Mouse (Mus musculus) left cerebral cortex, adult 18-20 months (tissue): ENCODE measurements at regions not wholly inside any gene's neighbourhood (a gene's known extent, or its start where the extent isn't known, plus 50 kb on each side); places are given as distances from the start of the nearest gene placed in this dataset.

Experiments
- DNase-seq, 2 experiments: peaks; one replicate each; pipeline ENCODE4 v3.0.0; 2021 to 2022; ENCODE audit warnings: low spot score in 2 of 2, mixed read lengths in 1 of 2

GRCm38 (mm10) chr16:29790064-29790463, 210.9 kb downstream of the Opa1 start:
- DNase-seq, result no peak

DNA sequence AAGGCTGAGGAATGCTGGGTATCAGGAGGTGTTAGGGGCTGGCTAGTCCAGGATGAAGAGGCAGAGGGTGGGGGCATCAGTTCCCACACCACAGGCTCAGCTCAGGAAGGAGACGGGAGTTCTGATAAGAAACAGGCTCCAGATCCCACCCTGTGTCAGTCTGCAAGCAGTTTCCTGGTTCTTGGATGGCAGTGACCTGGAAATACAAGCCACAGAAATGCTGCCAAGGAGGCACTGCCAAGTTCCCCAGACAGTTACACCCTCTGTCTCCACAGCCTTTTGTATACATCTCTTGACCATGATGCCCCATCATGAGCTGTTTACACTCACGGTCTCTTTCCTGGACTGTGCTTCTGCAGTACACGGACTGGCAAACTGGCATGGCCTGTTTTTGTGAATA, 220.1 kb downstream of the Opa1 start:
- no peak for DNase-seq

GRCm38 (mm10) chr16:29799893-29800292, 220.8 kb downstream of the Opa1 start:
- no peak for DNase-seq

DNA sequence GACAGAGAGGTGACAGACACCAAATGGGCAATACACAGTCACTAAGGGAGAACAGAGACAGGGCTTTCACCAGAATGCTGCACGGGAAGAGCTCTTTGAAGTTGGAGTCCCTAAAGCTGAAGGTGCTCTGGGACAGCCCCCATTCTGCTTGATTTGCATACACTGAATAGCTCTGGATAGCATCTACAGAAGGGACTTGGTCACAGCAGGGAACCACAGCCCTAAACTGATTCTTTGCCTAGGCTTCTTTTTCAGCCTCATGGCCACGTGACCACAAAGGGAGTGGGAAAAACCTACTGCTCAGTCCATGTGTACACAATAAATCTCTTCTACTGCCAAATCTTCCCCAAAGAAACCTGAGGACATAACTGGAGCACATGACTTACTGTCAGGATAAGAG, 221.3 kb downstream of the Opa1 start:
- DNase-seq, result no peak

GRCm38 (mm10) chr16:29802085-29802484, 223.0 kb downstream of the Opa1 start:
- DNase-seq, result no peak

DNA sequence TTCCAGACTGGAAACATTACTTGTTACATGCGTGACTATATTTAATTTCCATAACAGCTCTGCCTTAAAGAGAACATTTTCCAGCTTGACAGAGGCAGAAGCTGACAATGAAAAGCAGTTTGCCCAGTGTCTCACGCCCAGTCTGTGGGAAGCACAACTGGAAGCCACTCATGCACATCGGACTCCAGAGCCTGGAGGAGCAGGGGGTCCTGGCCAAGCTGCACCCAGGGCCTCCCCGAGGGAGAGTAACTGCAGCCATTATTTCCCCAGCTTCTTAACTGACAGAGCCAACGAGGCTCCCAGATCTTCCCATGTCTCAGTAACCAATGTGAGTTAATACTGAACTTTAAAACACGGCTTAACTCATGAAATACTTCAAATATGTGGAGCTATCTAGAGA, 223.5 kb downstream of the Opa1 start:
- no peak for DNase-seq

DNA sequence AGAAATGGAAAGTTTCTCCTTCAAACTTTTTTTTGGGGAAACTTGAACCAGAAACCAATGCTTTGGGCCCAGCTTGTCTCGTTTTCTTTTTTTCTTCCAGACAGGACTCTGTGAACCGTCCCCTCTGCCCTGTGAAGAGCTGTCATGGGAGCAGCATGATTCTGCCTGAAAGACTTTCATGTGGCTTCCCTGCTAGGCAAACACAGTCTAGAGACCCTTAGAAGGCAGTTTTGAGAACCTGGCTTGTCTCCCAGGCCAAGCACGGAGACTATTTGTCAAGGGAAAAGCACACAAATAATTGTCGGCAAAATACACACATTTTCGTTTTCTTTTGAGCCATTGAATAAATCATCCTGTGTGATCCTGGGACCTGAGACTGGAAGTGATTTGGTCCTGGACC, 228.7 kb downstream of the Opa1 start:
- no peak for DNase-seq

- DNase-seq, result no peak
Measured at GRCm38 (mm10) chr16:29808851-29809250, 229.7 kb downstream of the Opa1 start.

GRCm38 (mm10) chr16:29813411-29814038, 234.4 kb downstream of the Opa1 start:
- DNase-seq, result peak; percentile 58 to 61

DNA sequence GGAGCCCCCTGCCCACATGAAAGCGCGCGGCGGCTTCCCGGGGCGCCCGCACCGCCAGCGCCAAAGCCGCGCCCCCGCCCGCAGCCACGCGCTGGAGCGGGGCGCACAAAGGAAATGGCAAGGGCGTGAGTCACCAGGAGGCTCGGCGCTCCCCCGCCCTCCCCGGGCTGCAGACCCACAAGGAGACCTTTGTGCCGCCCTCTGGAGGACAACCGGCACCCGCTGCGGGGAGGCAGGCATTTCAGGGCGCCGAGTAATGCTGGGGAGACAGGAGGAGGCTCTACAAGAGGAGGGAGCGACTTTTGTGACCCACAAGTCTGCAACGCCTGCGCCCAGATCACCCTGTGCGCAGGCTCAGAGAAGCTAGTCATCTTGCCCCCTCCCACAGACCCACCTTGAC, 234.9 kb downstream of the Opa1 start:
- DNase-seq, result peak; percentile 71 to 82

GRCm38 (mm10) chr16:29814655-29815054, 235.5 kb downstream of the Opa1 start:
- peak in 1 of 2 experiments; percentile 12 for DNase-seq

DNA sequence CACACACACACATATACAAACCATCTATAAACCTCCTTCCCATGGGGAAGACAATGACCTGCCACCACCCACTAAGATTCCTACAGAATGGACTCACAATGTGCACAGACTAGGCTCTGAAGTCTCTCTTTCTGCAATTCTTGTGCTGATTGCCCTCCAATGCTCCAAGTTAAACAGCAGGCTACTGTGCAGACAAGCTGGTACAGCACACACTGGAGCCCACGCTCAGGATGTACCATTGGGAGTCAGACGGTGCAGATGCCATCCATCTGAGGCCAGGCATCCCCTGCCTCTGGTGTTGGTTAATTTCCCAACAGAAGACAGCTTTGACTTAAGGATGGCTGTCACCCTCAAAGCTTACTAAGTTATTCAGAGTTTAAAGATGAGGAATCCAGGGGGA, 236.1 kb downstream of the Opa1 start:
- peak in 1 of 2 experiments; percentile 28 for DNase-seq

DNA sequence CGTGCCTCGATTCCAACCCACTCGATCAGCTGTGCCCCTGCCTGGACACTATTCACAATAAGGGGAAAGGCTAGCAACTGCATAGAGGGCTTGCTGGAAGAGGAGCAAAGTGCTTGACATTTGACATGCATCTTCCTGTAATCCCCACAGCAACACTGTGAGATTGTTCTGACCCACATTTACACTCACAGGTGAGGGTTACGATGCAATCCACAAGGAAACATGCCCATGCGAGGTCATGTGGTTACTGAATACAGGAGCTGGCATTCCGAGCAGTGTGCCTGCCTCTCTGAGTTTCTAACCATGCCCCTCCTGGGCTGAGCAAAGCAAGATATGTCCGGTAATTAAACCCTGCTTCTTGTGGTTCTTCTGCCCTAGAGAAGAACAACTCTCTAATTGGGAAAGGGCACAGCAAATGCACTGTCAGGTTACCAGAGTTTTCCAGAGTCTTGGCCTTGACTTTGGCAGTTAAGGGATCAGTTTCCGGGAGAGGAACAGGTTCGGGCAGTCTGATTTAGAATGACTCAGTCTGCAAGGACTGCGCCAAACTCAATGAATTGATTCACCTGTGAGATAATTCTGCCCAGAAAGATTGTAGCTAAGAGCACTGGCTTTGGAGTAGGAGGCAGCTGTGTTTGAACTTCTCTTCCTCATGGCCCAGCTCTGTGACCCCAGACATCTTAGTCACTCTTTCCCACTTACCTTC, 236.7 kb downstream of the Opa1 start:
- peak in 1 of 2 experiments; percentile 8 for DNase-seq

GRCm38 (mm10) chr16:29816681-29817369, 237.7 kb downstream of the Opa1 start:
- peak; percentile 87 to 90 for DNase-seq

- DNase-seq, result no peak
Measured at GRCm38 (mm10) chr16:29818807-29819440, 239.8 kb downstream of the Opa1 start.

DNA sequence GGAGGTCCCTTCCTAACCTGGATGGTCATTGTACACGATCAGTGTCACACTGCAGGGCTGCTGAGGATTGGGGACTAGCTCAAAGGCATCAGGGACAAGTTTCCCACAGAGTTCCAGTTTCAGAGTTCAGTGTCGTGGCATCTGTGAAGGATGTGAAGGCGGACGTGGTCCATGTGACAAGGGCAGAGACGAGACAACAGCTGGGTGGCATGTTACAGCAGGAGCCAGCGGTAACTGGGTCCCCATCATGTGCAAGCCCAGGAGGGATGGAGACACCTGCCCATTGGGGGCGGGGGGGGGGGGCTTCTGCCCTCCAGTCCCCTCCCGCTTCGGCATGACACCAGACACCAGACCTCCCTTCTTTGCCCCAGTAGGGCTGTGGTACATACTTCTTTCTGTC, 241.6 kb downstream of the Opa1 start:
- no peak for DNase-seq

DNA sequence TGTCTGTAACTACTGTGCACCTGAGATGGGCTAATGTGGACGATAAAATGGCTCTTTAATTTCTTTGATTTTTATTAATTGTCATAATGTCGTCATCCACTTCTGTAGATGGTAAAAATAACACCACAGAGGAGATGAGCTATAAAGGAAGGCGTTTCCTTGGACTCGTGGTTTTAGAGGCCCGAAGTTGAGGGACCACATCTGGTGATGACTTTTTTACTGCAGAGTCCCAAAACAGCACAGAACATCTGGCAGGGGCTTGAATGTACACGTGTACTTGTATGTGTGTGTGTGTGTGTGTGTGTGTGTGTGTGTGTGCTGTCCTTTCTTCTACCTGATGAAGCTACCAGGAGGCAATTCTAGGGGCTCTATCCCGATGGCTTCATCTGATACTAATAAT, 242.1 kb upstream of the Hes1 start:
- no peak for DNase-seq

DNA sequence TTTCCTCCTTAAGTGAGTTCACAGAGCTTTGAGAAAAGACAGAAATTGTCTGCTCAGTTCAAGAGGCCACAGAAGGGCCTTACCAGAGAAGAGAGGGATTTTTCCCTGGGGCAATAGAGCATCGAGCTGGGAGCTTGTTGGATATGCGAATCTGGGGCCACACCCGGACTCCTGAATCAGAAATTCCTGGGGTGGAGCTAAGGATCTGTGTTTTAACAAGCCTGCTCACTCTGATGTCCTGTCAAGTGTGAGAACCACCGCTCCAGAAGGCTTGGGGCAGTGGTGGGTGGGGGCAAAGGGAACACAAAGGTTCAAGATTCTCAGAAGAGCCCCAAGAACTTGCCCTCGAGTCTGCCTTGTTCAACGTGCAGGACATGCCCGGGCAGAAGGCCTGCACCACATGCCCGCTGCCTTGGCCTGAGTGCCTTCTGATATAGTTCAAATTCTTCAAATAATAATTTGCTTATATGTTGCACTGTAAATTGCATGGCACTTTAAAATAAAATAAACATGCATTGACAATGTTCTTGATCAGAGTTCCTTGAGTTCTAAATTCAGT, 241.3 kb upstream of the Hes1 start:
- DNase-seq, result no peak

- no peak for DNase-seq
Measured at GRCm38 (mm10) chr16:29826927-29827326, 237.3 kb upstream of the Hes1 start.

DNA sequence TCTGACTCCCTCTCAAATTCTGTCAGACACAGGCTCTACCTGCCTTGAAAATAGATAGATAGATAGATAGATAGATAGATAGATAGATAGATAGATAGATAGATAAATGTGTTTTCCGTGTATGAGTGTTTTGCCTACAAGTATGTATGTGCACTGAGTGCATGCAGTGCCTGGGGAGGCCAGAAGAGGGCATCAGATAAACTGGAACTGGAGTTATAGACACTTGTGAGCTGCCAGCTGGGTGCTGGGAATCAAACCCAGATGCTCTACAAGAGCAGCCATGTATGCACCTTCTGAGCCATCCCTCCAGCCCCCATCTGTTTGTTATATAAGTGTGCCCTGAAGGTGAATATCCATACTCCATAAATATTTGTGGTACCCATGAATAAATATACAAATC, 236.4 kb upstream of the Hes1 start:
- no peak for DNase-seq

DNA sequence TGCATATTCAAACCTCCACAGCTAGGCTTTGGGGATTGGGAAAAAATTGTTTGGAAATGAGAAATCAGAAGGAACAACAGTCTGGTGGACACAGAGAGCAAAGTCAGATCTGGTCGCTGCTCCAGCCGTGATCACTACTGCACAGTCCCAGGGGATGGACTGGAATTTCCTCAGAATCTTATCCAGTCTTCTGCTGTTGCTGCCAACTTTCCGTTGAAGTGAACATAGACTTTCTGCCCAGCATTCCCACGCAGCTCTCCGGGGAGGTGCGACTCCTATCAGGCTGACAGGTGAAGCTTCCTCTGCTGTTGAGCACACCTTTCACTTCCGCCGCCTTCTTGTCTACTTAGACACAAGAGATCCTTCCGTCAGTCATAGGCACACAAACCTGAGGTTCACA, 234.7 kb upstream of the Hes1 start:
- DNase-seq, result no peak

GRCm38 (mm10) chr16:29830101-29830500, 234.1 kb upstream of the Hes1 start:
- DNase-seq, result no peak
